Mouse (Mus musculus) telencephalon, adult 2 months (tissue): ENCODE data around the gene 1700067K01Rik.
A peak's percentile ranks its signal among the peaks of the same experiment; 100 is the strongest.

Source experiments
- DNase-seq: peaks from one replicate; pipeline ENCODE4 v3.0.0-alpha.2; 2011; ENCODE audit warnings: low read depth, low spot score

Gene 1700067K01Rik

DNA sequence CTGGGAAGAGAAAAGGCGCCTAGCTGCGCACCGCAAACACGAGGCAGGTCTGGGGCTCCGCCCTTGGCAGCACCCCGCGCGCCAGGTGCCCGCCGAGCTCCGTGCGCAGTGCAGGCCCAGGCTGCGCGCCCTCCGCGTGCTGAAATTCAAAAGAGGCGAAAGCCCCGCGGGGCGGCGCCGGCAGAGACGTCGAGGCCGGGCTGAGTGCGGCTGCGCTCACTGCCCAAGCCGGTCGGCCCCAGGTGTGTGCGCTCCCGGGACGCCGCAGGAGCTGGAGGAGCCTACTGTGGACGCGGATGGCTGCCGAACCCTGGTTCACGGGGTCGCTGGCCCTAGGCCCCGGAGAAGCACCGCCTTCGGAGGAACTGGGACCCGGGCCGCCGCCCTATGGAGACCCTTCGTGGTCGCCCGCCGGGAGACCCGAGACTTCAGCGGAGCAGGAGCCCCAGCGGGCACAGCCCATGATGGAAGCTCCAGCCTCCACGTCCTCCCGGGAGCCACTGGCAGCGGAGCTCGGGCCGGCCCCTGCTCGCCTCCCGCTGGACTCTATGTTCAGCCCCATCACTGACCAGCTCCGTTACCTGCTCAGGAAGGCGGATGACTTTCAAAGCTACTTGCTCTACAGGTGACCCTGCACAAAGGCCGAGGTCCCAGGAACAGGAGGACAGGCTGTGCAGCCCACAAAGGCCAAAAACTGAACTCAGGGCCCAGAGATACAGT lies at the start of gene 1700067K01Rik:
Gene 1700067K01Rik, plus strand, starts transcription at position 222 of the 720 bp plus-strand sequence.
- no peak for DNase-seq

DNA sequence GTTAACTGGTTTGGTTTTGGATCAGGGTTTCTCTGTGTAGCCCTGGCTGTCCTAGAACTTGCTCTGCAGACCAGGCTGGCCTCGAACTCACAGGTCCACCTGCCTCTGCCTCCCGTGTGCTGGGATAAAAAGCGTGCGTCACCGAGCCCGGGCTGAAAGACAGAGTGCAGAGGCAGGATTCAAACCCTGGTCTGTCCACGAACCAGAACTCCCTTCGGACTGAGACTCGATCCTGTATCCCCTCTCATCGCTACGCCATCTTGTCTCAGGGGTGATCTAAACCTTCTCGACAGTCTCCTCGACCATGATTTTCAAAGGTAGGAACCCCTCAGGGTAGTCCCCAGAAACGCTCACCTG lies 46.6 kb upstream of the 1700067K01Rik start:
- no peak for DNase-seq

DNA sequence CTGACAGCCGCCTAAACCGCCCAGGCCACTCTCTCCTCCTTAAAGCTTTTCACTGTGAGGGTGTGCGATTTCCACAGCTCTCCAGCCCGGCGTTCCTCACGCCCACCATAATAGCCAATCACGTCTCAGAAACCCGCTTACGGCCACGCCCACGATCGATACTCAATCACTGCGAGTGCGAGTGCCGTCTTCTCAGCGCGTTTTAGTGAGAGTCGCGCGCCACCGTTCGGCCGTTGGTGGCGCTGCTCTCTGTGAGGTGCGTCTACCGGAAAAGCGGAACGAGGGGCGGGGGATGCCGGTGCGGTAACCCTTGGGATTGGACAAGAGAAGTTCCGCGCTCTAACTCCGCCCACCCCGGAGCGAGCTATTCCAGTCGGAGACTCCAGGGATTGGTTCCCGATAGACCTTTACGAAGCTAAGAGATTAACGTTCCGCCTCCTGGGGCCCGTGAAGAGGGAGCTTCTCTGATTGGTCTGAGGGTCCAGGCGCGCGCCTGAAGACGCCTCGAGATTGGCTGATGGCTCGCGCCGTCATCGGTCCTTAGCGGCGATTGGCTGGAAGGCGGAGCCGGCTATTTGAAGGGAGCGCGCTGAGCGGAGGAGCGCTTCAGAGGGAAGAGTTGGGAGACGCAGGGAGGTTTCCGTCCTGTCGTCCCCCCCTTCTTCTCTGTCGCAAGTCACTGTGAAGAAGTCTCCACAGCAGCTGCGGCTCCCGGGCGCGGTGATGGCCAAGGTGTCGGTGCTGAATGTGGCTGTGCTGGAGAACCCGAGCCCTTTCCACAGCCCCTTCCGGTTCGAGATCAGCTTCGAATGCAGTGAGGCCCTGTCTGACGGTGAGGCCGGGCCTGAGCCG lies 46.0 kb upstream of the 1700067K01Rik start, which contains the start of the genes Gm10644 and Asf1b:
Gene Gm10644, minus strand, starts transcription at position 100 of the 852 bp plus-strand sequence.
Gene Asf1b, plus strand, starts transcription at position 402 of the 852 bp plus-strand sequence.
- peak; percentile 100 for DNase-seq

DNA sequence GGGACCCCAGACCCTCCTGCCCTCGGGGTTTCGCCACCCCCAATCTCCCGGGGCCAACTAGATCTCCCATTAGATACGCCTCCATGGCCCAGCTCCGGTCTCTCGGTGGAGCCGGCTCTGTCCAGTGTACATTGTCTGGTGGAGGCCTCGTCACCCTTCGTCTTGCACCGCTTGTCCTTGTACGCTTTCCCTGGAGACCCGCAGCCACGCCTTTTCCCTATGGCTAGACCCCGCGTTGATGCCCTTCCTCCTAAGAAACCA lies 45.4 kb upstream of the 1700067K01Rik start:
- no peak for DNase-seq

DNA sequence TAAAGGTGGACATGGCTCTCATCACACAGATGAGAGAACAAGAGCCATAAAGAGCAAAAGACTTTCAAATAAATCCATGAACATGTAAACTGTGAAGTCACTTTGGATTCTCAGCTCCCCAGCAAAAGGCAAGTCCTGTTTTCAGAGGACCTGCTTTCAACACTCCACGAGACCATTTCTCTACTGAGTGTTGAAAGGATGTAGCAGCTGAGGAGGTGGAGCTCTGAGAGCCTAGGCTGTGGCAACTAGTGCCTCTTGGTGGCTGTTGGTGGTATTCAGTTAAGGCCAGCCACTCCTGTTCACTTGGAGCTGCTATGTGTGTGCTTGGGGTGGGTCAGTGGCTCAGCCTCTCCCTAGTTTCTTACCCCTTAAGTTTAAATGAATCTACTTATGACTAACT lies 44.5 kb upstream of the 1700067K01Rik start:
- DNase-seq, result no peak

DNA sequence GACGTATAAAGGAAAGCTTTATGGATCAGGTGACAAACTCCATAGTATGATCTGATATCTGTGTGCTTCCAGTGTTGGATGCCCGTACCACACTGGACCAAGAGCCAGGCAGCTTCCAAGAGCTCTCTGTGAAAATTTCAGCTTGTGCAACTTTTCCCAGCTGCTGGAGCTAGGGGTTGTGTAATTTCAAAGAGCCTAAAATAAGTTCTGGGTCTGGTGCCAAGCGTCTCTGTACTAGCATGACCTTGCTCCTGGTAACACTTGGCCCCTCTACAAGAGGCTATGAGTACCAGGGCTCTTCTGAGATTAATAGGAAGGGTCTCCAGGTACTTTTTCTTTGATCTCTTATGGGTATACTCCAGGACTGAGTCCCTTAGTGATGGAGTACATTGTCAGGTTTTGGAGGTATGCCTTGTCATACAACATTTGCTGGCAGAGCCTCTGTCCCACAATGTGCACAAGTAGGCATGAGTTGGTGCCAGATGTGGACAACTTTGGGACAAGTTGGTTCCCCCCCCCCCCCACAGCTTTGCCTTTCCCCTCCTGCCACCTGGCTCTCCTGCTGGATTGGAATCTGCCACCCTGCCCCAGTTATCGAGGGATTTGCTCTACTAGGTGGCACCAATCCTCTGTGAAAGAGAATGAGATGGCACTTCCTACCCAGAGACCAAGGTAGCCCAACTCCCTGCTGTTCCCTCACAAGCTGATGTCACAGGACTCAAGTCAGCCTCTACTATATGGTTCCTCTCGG lies 37.1 kb upstream of the 1700067K01Rik start:
- no peak for DNase-seq

DNA sequence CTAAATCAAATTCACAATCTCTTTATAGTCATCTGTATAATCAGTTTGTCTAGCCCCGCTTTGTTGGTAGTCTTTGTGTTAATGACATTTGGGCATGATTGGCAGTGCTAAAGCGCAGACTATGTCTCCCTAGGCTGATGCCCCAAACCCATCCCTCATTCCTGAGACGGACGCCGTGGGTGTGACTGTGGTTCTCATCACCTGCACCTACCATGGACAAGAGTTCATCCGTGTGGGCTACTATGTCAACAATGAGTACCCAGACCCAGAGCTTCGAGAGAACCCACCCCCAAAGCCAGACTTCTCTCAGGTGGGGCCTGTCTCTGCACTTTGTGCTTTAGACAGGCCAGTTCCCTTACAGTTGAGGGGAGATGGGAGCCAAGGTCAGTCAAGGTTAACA lies 33.6 kb upstream of the 1700067K01Rik start:
- no peak for DNase-seq

DNA sequence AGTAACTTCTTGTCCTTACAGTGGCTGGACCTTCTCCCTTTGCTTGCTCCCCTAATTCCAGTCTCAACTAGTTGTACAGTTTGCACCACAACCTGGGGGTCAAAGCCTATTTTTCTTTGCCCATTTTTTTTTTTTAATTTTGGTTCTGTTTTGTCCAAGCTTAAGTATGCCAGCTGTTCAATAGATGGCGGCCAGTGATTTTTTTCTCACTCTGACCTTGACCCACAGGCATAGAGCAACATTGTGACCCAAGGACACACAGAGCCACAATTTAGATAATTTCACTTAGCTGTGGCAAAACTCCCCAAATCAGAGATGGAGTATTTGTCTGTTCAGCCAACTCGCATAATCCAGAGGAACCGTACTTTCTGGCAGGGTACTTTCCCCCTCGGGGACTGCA lies 30.2 kb upstream of the 1700067K01Rik start:
- no peak for DNase-seq

DNA sequence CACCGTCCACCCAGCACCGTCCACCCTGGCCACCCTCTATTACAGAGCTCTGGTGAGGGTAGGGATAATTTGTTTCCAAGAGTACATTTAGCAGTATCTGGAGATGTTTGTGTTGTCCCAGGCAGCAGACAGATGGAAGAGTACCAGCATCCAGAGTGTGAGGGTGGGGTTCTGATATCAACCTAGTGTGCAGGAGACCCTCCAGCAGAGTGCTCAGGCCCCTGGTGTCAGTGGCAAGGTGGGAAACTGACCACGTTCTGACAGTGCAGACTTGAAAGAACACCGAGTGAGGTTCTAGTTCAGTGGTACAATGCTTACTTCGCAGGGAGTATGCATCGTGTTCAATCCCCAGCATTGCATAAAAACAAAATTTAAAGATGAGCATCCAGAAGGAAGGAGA lies 29.6 kb upstream of the 1700067K01Rik start:
- no peak for DNase-seq

DNA sequence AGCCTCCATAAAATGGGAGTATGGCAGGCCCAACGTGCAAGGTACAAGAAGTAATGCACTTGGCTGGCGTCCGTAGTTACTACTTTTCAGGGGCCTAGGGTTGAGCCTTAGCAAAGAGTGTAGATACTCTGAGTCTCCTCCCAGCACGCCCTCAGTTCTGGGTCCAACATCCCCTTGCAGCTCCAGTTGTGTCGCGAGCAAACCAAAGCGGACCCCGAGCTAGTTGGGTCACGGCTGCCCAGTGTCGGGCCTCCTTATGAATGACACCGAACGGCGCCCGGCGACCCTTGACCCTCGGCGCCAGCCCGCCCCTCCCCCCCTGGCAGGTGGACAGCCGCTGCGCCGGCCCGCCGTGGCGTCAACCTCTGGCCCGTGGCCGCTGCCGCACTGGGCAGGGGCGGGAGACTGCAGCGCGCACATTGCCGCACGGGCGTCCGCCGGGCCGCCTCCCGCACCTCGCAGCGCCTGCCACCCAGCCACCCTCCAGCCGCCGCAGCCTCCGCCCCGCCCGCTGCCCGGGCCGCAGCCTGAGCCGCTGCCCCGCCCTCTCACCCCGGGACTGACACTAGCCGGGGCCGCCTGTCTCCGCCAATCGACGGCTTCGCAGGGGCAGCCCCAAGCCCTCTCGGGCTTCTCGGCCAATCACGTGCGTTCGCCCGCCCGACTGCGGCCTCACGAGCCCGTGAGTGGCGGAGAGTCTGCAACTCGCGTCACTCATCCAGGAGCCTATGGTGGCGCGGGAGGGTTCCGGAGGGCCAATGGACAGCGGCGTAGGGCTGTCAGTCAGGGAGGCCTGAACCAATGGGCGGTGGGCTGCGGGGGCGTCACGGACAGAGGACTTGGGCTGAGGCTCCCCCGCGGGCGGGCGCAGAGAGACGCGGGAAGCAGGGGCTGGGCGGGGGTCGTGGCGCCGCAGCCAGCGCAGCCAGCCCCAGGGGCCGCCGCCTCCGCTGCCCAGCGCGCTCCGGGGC lies 28.9 kb upstream of the 1700067K01Rik start, which contains the start of gene Prkaca:
Gene Prkaca, plus strand, starts transcription at position 844 of the 971 bp plus-strand sequence.
- peak; percentile 99 for DNase-seq

DNA sequence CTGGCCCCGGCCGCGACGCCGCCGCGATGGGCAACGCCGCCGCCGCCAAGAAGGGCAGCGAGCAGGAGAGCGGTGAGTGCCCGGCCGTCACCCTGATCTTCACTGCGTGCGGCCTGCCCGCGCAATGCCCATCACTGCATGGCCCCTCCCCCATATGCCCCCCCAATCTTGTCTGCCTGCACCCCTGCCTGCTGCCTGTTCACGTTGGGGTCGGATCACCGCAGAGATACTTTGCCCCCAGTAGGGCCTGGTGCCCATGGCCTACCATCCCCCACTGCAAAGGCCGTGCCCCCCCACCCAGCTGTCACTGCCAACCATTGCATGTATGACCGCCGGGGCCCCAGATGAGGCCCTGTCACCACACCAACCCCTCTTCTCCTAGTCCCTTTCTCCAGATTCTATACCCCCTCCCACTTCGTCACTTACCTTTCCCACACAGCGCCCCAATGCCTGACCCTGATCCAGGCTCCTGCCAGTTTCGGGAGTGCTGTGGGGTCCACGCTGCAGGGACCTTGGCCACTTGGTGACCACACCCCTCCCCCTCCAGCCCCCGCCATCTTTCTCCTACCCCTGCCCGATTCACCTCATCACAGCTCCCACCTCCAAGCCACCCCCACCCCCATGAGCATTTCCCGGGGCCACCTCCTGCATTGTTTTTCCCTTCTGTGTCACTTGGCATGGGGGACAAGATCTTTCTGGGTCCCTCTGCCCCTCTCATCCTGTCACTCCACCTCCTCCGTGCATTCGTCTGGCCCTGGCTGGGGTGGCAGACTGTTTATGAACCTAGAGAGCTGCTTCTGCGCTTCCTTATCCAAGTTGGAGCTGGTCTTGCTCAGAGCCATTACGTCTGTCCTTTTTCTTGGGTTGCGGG lies 27.9 kb upstream of the 1700067K01Rik start:
- no peak for DNase-seq

DNA sequence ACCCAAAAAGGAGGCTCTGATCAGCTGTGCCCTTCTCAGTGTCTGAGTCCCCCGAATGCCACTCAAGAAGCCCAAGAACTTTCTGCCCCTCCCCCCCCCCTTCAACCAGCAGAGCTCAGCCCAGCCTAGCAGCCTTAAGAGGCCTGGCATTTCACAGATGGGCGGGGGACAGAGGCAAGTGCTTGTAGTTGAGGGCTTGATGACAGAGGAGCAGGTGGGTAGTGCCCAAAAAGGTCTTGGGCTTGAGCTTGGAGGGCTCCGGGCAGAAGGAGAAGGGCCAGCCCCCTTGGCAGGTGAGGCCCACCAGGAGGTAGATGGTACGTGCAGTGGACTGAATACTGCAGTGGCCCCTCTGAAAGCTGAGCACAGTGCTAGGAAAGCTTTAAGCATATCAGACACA lies 26.8 kb upstream of the 1700067K01Rik start:
- no peak for DNase-seq

DNA sequence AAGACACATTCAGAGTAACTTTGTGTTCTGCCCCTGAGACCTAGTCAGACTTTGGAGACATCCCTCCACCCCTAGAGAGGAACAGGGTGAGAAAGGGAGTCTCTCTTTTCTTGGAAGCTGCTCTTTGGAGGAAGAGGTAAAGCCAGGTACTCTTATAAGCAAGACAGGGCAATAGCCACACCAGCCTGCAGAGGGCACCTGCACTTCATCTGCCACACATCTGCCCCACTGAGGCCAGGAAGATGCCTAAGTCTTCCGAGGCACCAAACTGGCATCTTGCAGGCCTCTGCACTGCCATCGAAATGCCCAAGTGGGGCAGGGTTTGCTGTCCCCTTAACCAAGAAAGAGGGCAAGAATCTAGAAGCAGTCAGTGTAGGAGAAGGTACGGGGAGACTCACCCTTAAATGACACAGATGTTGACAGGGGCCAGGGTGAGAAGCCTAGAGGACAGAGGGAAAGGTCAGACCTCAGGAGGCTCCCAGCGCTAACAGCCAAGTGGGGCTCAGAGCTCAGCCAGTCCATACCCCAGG lies 25.1 kb upstream of the 1700067K01Rik start:
- DNase-seq, result no peak

DNA sequence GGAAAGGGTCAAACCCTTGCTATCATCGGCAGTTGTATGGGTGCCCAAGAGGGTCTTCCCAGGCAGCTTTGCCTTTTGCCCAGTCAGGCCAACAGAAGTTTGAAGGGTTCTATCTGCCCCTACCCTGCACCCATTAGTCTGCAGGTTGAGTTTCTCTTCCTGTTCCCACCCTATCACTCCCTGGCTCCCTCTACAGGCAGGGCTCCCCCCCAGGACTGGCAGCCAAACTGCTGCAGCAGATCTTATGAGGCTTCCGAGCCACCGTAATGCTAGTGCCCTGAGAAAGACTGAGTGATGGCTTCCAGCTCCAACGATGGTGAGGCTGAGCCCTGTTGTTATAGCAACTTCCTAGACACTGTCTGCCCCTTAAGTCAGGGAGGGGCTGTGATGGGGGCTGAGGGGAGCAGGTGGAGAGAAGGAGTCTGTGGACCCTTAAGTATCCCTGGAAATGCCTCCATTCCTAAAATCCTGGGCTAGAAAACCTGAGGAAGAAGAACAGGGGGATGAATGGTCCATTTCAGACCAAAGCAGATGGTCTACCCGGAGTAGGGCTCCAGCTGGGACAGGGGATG lies 24.4 kb upstream of the 1700067K01Rik start:
- no peak for DNase-seq

DNA sequence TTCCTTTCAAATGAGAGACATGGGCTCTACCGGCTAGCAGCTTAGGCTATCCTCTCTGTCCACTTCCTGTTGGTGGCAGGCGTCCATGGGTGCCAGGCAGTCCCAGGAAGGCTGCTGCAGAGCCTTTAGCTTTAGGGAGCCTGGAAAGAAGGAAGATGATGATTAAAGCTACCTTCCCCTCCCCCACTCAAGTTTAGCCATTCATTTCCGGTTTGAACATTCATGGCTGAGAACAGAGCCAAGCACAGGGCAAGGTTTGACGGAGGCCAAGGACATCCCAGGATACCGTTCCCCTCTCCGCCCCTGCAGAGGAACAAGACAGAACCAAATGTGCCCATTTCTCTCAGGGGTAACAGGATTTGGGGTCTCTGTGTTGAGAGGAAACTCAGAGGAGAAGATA lies 23.7 kb upstream of the 1700067K01Rik start:
- DNase-seq, result no peak

DNA sequence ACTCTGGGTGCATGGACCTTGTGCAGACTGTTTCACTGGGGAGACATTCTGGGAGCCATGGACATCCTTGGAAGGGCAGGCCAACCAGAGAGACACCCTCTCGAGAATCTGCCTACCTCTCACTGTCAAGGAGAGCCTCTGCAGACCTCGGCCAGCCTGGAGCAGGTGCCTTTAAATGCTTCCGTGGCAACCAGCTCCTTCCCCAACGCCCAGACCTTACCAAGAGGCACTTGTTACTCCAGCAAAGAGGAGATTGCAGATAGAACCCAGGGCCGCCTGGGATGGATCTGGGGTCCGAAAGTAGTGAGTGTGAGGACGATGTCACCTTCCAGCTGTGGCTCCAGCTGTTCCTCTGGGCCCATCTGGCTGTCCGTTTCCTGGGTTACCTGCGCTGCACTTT lies 23.1 kb upstream of the 1700067K01Rik start:
- DNase-seq, result no peak

DNA sequence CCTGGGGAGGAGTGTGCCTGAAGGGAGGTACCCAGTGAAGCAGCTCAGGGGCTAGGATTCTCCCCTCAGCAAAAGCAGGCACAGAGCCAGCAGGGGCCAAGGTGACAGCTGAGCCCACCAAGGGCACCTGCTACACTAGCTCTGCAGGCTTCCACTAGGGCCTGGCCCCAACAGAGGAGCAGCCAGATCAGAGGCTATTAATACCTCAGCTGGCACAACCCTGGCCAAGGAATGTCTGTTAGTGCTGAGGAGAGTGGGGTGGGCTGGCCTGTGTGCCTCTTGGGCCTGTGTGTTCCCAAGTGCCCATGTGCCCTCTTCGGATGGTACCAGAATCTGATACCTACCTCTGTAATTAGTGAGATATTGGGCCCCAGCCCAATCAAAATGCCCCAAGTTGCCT lies 21.1 kb upstream of the 1700067K01Rik start:
- no peak for DNase-seq

DNA sequence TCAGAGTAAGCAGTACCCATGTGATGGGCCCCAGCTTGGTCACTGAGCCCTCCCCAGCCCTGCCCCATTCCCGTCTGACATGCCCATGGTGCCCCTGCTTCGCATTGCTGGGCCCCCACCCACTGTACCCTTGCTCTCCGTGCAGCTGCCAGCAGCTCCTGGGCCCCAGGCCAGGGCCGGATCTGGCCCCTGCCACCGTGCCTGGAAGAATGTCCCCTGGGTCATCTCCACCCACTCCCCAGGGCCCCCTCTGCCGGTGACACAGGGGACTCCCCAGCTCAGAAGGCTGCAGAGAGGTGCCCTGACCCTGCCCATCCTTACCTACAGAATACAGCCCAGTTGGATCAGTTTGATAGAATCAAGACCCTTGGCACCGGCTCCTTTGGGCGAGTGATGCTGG lies 20.5 kb upstream of the 1700067K01Rik start:
- no peak for DNase-seq

DNA sequence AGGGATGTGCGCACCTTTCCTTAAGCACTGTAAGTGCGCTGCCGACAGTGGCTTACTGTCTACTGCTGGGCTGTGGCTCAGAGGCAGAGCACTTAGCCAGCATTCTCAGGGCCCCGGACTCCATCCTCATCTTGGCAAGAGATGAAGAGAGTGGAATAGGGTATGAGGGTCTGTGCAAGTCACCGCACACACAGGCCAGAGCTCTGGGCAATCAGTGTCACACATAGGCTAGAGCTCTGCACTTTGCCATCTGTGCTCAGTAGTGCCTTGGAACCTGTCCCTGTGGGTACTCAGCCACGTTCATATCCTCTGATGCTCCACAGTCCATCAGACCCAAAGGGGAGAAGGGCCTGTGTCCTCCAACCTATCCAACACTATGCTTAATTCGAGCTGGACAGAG lies 19.8 kb upstream of the 1700067K01Rik start:
- DNase-seq, result no peak

DNA sequence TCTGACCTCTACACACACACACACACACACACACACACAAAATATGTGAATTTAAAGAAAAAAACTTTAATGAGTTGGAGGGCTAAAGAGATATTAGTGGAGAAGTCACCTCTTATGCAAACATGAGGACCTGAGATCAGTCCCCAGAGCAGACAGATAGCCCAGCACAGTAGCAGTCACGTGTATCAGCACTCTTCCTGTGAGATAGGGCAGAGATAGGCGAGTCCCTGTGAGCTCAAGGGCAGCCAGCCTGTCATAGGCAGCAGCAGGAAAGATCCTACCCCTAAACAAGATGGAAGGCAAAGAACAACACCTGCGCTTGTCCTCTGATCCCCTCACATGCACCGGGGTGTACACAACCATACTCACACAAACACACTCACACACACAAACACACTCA lies 18.9 kb upstream of the 1700067K01Rik start:
- no peak for DNase-seq
